Mouse (Mus musculus): ENCODE data around the gene Sestd1. TPM values are rescaled to one million over a fixed set of nuclear protein-coding genes. Genes with fewer than 3 reads are reported as not detected.

Sestd1 gene
- polyA plus RNA-seq, 1 experiment, result not detected

GRCm38 (mm10) chr2:77168781-77169180 is 111.6 kb downstream of the Sestd1 start:
- H3K9me3 ChIP-seq (ENCODE audit: control insufficient read depth, low read length), result no peaks in the 10 kb centered on the region
- peaks cover 9% of the 10 kb centered on the region for H3K27me3 ChIP-seq (ENCODE audit: control insufficient read depth)
- H3K4me3 ChIP-seq (replicated peaks), result no peak overlapping the region
- no peaks in the 10 kb centered on the region for H3K36me3 ChIP-seq (ENCODE audit: control insufficient read depth)
- peaks cover 22% of the 10 kb centered on the region for H3K4me1 ChIP-seq (ENCODE audit: control insufficient read depth)
- TF ChIP-seq TAL1 (IDR thresholded peaks at IDR 0.05; ENCODE audit: low read length) (no peak), GATA1 (IDR thresholded peaks at IDR 0.05; ENCODE audit: low read length) (no peak)

DNA sequence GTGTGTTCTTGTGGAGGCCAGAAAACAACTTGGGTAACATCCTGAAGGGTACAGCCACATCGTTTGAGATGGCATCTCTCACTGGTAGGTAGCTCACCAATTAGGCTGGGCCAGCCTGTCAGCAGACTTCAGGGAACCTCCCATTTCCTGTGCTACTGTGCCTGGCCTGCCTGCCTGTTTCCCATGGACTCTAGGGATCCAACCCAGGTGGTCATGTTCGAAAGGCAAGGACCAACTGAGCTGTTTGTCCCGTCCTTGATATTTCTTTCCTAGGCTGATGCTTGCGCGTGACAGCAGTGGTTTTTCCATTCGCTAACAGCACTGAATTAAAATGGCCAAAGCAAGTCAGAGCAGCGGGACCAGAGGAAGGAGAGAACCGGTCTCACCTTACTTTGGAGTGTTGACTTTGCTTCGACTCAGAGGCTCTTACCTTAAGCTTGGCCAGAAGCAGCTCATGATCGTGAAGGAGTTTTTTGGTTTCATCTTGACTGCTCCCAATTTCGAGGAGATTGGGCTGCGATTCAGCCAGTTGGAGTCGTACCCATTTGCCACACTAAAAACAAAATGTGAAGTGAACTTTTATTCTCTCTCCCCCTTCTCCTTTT is 112.2 kb downstream of the Sestd1 start:
- Histone ChIP-seq H3K27me3 (ENCODE audit: control insufficient read depth) (peaks cover 9% of the 10 kb centered on the region), H3K9me3 (ENCODE audit: control insufficient read depth, low read length) (no peaks in the 10 kb centered on the region), H3K4me1 (ENCODE audit: control insufficient read depth) (peaks cover 22% of the 10 kb centered on the region), H3K36me3 (ENCODE audit: control insufficient read depth) (no peaks in the 10 kb centered on the region), H3K4me3 (replicated peaks) (no peak overlapping the region)
- TF ChIP-seq GATA1 (IDR thresholded peaks at IDR 0.05; ENCODE audit: low read length) (no peak), TAL1 (IDR thresholded peaks at IDR 0.05; ENCODE audit: low read length) (no peak)

DNA sequence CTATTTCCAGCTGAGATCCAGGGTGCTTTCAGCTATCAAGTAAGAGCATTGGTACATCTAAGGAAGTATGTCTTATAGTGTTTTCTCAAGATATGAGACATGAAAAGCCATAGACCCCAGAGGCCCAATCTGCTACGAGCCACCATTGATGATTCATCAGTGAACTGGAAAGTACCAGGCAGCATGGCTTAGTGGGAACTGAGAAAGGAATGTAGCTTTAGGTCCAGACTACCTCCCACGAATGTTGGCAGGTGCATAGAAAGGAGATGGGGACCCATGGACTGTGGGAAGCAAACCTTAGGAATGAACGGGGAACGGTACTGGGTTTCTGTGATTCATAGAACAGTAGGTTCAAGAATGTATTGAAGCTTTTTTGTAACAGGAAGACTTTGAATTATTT is 114.0 kb downstream of the Sestd1 start:
- Histone ChIP-seq H3K27me3 (ENCODE audit: control insufficient read depth) (peaks cover 4% of the 10 kb centered on the region; the same call in 1 of the 2 replicates), H3K4me1 (ENCODE audit: control insufficient read depth) (peaks cover 12% of the 10 kb centered on the region), H3K9me3 (ENCODE audit: control insufficient read depth, low read length) (no peaks in the 10 kb centered on the region), H3K4me3 (replicated peaks) (no peak overlapping the region), H3K36me3 (ENCODE audit: control insufficient read depth) (no peaks in the 10 kb centered on the region)
- TF ChIP-seq TAL1 (IDR thresholded peaks at IDR 0.05; ENCODE audit: low read length), result no peak
- no peak for TF ChIP-seq GATA1 (IDR thresholded peaks at IDR 0.05; ENCODE audit: low read length)

GRCm38 (mm10) chr2:77164662-77165061 is 115.7 kb downstream of the Sestd1 start:
- peaks cover under 1% of the 10 kb centered on the region for H3K4me1 ChIP-seq (ENCODE audit: control insufficient read depth)
- H3K36me3 ChIP-seq (ENCODE audit: control insufficient read depth), result no peaks in the 10 kb centered on the region

DNA sequence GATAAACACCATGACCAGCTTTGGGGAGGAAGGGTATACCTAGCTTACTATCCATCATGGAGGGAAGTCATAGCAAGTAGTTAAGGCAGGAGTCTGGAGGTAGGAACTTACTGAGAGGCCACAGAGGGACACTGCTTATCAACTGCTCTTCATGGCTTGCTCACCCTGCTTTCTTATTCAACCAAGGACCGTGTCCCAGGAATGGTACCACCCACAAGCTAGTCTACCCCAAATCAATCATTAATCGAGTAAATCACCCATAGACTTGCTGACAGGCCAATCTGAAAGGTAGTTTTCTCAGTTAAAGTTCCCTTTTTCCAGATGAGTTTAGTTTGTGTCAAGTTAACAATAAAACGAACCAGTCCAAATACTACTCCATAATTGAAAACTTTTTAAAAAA is 117.0 kb downstream of the Sestd1 start:
- Histone ChIP-seq H3K4me1 (ENCODE audit: control insufficient read depth) (no peaks in the 10 kb centered on the region), H3K9me3 (ENCODE audit: control insufficient read depth, low read length) (no peaks in the 10 kb centered on the region), H3K27me3 (ENCODE audit: control insufficient read depth) (no peaks in the 10 kb centered on the region; the same call in 1 of the 2 replicates), H3K36me3 (ENCODE audit: control insufficient read depth) (no peaks in the 10 kb centered on the region), H3K4me3 (replicated peaks) (no peak overlapping the region)
- TF ChIP-seq TAL1 (IDR thresholded peaks at IDR 0.05; ENCODE audit: low read length) (no peak), GATA1 (IDR thresholded peaks at IDR 0.05; ENCODE audit: low read length) (no peak)

More at GRCm38 (mm10) chr2:77164662-77165061, 115.7 kb downstream of the Sestd1 start:
- TF ChIP-seq GATA1 (IDR thresholded peaks at IDR 0.05; ENCODE audit: low read length) (no peak), TAL1 (IDR thresholded peaks at IDR 0.05; ENCODE audit: low read length) (no peak)
- H3K27me3 ChIP-seq (ENCODE audit: control insufficient read depth), result no peaks in the 10 kb centered on the region; the same call in 1 of the 2 replicates
- no peaks in the 10 kb centered on the region for H3K9me3 ChIP-seq (ENCODE audit: control insufficient read depth, low read length)
- no peak overlapping the region for H3K4me3 ChIP-seq (replicated peaks)

- TF ChIP-seq GATA1 (IDR thresholded peaks at IDR 0.05; ENCODE audit: low read length) (no peak), TAL1 (IDR thresholded peaks at IDR 0.05; ENCODE audit: low read length) (no peak)
- Histone ChIP-seq H3K27me3 (ENCODE audit: control insufficient read depth) (no peaks in the 10 kb centered on the region), H3K4me1 (ENCODE audit: control insufficient read depth) (no peaks in the 10 kb centered on the region), H3K4me3 (replicated peaks) (no peak overlapping the region), H3K9me3 (ENCODE audit: control insufficient read depth, low read length) (no peaks in the 10 kb centered on the region), H3K36me3 (ENCODE audit: control insufficient read depth) (no peaks in the 10 kb centered on the region)
Measured at GRCm38 (mm10) chr2:77162135-77162534, 118.3 kb downstream of the Sestd1 start.

- Histone ChIP-seq H3K27me3 (ENCODE audit: control insufficient read depth) (no peaks in the 10 kb centered on the region), H3K4me3 (replicated peaks) (no peak overlapping the region), H3K9me3 (ENCODE audit: control insufficient read depth, low read length) (peaks cover 3% of the 10 kb centered on the region; the same call in 1 of the 2 replicates), H3K4me1 (ENCODE audit: control insufficient read depth) (peaks cover 11% of the 10 kb centered on the region), H3K36me3 (ENCODE audit: control insufficient read depth) (no peaks in the 10 kb centered on the region)
- no peak for TF ChIP-seq GATA1 (IDR thresholded peaks at IDR 0.05; ENCODE audit: low read length)
Measured at GRCm38 (mm10) chr2:77157546-77157945, 122.8 kb downstream of the Sestd1 start.

DNA sequence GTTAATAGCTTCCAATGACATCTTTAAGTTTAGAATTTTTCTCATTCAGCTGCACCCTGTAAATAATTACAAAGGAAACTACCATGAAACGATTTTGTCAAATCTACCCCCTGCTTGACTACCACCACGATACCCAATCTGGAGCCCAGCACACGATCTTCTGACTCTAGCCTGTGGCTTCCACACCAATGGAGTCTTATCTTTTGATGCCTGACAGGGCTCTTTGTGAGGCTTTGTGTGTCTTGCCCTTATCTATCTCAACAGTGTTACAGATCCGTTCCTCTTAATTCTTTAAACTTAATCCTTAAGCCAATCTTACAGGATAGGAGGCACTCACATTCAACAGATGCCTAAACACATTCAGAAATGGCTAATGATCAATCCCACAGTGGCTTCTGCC is 126.3 kb downstream of the Sestd1 start:
- no peak overlapping the region for H3K4me3 ChIP-seq (replicated peaks)
- H3K36me3 ChIP-seq (ENCODE audit: control insufficient read depth), result no peaks in the 10 kb centered on the region
- H3K4me1 ChIP-seq (ENCODE audit: control insufficient read depth), result peaks cover 11% of the 10 kb centered on the region
- H3K9me3 ChIP-seq (ENCODE audit: control insufficient read depth, low read length), result peaks cover 3% of the 10 kb centered on the region; the same call in 1 of the 2 replicates
- no peaks in the 10 kb centered on the region for H3K27me3 ChIP-seq (ENCODE audit: control insufficient read depth)
- TF ChIP-seq GATA1 (IDR thresholded peaks at IDR 0.05; ENCODE audit: low read length) (no peak), TAL1 (IDR thresholded peaks at IDR 0.05; ENCODE audit: low read length) (no peak)

- TF ChIP-seq GATA1 (IDR thresholded peaks at IDR 0.05; ENCODE audit: low read length), result no peak
- TF ChIP-seq TAL1 (IDR thresholded peaks at IDR 0.05; ENCODE audit: low read length), result no peak
- H3K9me3 ChIP-seq (ENCODE audit: control insufficient read depth, low read length), result no peaks in the 10 kb centered on the region
- no peaks in the 10 kb centered on the region for H3K27me3 ChIP-seq (ENCODE audit: control insufficient read depth)
- no peak overlapping the region for H3K4me3 ChIP-seq (replicated peaks)
- peaks cover 11% of the 10 kb centered on the region for H3K4me1 ChIP-seq (ENCODE audit: control insufficient read depth)
- H3K36me3 ChIP-seq (ENCODE audit: control insufficient read depth), result no peaks in the 10 kb centered on the region
Measured at GRCm38 (mm10) chr2:77151255-77151654, 129.1 kb downstream of the Sestd1 start.

- Histone ChIP-seq H3K27me3 (ENCODE audit: control insufficient read depth) (no peaks in the 10 kb centered on the region), H3K4me3 (replicated peaks) (no peak overlapping the region), H3K4me1 (ENCODE audit: control insufficient read depth) (peaks cover 7% of the 10 kb centered on the region), H3K36me3 (ENCODE audit: control insufficient read depth) (no peaks in the 10 kb centered on the region), H3K9me3 (ENCODE audit: control insufficient read depth, low read length) (no peaks in the 10 kb centered on the region)
- no peak for TF ChIP-seq TAL1 (IDR thresholded peaks at IDR 0.05; ENCODE audit: low read length)
- no peak for TF ChIP-seq GATA1 (IDR thresholded peaks at IDR 0.05; ENCODE audit: low read length)
Measured at GRCm38 (mm10) chr2:77149576-77149975, 130.8 kb downstream of the Sestd1 start.
